Mouse (Mus musculus) neural tube, embryonic 14.5 days (tissue): Measurements from ENCODE around the gene Uncx. TPM values are rescaled to one million over a fixed set of nuclear protein-coding genes. Genes with fewer than 3 reads are reported as not detected.
A peak's percentile ranks its signal among the peaks of the same experiment; 100 is the strongest.

Experiments used
- ATAC-seq: fragments of 200-750 bp; cut with Nextera tagmentation; 2 replicates; pipeline ENCODE4 v1.8.0; 2017; ENCODE audit warnings: low read depth, mild to moderate bottlenecking, moderate TSS enrichment, moderate library complexity
- H3K27ac ChIP-seq: fragments of 300-500 bp; sonication (generic); 2 replicates; pipeline ENCODE4 v1.5.1; 2014; ENCODE audit warnings: low read depth, mild to moderate bottlenecking, control low read depth, low read length, moderate library complexity, mixed read lengths
- H3K27me3 ChIP-seq: fragments of 300-500 bp; sonication (generic); 2 replicates; pipeline ENCODE4 v1.6.1; 2014; ENCODE audit warnings: low read length; ENCODE audit not compliant: control insufficient read depth, insufficient read depth
- H3K36me3 ChIP-seq: fragments of 300-500 bp; sonication (generic); 2 replicates; pipeline ENCODE4 v1.6.1; 2014; ENCODE audit warnings: low read length, mixed read lengths; ENCODE audit not compliant: control insufficient read depth, insufficient read depth
- H3K4me1 ChIP-seq: fragments of 300-500 bp; sonication (generic); 2 replicates; pipeline ENCODE4 v1.6.1; 2014; ENCODE audit warnings: low read length; ENCODE audit not compliant: control insufficient read depth, insufficient read depth
- H3K4me2 ChIP-seq: fragments of 300-500 bp; sonication (generic); 2 replicates; pipeline ENCODE4 v1.6.1; 2014; ENCODE audit warnings: mild to moderate bottlenecking, low read depth, low read length, control low read depth
- H3K4me3 ChIP-seq: fragments of 300-500 bp; sonication (generic); 2 replicates; pipeline ENCODE4 v1.5.1; 2014; ENCODE audit warnings: low read depth, low read length, control low read depth, mixed read lengths
- H3K9ac ChIP-seq: fragments of 300-500 bp; sonication (generic); replicated peaks from 2 replicates; pipeline ENCODE4 v1.6.1; 2014; ENCODE audit warnings: low read depth, mild to moderate bottlenecking, control low read depth, low read length, mixed read lengths
- H3K9me3 ChIP-seq: fragments of 300-500 bp; sonication (generic); 2 replicates; pipeline ENCODE4 v1.6.1; 2016; ENCODE audit warnings: low read length; ENCODE audit not compliant: control insufficient read depth
- WGBS: fragments of 180-500 bp; shearing (Covaris S2); extraction: QIAGEN DNeasy Blood & Tissue Kit; methylation state at CpG from one replicate; pipeline ENCODE4 v1.1.7; 2014; 5-methylcytosine and 5-hydroxymethylcytosine counted together
- polyA plus RNA-seq: library from polyadenylated mRNA; unstranded; fragments of >200 nt; fragmentation: Nextera tagmentation; extraction: Ambion mirVana; gene quantifications from 2 replicates; pipeline ENCODE4 v1.2.1, GENCODE M21; 2014

The Uncx gene
- polyA plus RNA-seq = 33.4 and 39.8 TPM in 2 replicates

DNA sequence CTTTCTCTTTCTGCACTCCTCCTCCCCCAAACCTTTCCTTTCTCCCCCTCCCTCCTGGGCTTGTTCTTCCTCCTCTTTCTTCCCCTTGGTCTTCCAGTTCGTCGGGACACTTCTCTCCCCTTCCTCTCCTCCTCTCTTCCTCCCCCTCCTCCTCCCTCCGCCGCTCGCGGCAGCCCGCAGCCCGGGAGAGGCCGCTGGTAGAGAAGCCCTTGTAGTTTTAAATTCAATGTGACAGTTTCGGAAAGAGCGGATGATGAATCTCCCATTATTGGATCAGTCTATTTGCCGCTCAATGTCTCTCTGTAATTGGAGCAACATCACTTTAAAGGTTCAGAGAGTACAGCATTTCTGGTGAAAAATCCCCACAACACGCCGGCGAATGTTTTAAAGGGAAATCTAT lies at the start of gene Uncx:
TSS of gene Uncx (plus strand) at position 281 of the 400 bp plus-strand sequence.
- Histone ChIP-seq H3K9ac (peak within 1 kb of the TSS; percentile 72), H3K27me3 (peaks cover 19% of the 10 kb centered on the region), H3K9me3 (no peaks in the 10 kb centered on the region), H3K27ac (peak within 1 kb of the TSS; percentile 70), H3K4me3 (peak within 1 kb of the TSS; percentile 48), H3K4me2 (peak within 1 kb of the TSS; percentile 71), H3K36me3 (no peaks in the 10 kb centered on the region), H3K4me1 (0 out of 2 replicates have a peak, but pooled peaks cover 10% of the 10 kb centered on the region)
- under 1% methylated on average over 15 of the region's 15 CpGs for WGBS
- ATAC-seq = no peak

DNA sequence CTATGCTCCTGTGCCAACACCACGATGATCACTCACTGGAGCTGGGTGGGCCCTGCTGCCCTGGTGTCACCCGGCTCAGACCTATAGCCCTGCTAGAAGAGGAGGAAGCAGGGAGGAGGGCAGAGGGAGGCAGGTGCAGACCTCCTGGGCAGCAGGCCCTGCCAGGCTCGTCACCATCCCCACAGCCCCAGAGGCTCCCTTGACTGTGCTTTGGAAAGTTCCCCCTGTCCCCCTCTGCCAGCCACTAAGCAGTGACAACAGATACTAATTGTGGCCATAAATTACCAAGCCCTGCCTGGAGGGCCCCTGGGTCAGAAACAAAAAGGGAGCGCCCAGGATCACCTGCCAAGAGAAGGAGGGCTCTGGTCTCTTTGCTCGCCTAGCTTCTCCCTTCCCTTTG lies 49.6 kb upstream of the Uncx start:
- Histone ChIP-seq H3K36me3 (no peaks in the 10 kb centered on the region), H3K27ac (no peak overlapping the region), H3K9me3 (no peaks in the 10 kb centered on the region), H3K4me1 (0 out of 2 replicates have a peak, but pooled peaks cover 4% of the 10 kb centered on the region), H3K27me3 (no peaks in the 10 kb centered on the region), H3K9ac (no peak overlapping the region), H3K4me3 (no peak overlapping the region), H3K4me2 (no peak overlapping the region)
- WGBS = 20% methylated on average over 5 of the region's 5 CpGs
- ATAC-seq = no peak

DNA sequence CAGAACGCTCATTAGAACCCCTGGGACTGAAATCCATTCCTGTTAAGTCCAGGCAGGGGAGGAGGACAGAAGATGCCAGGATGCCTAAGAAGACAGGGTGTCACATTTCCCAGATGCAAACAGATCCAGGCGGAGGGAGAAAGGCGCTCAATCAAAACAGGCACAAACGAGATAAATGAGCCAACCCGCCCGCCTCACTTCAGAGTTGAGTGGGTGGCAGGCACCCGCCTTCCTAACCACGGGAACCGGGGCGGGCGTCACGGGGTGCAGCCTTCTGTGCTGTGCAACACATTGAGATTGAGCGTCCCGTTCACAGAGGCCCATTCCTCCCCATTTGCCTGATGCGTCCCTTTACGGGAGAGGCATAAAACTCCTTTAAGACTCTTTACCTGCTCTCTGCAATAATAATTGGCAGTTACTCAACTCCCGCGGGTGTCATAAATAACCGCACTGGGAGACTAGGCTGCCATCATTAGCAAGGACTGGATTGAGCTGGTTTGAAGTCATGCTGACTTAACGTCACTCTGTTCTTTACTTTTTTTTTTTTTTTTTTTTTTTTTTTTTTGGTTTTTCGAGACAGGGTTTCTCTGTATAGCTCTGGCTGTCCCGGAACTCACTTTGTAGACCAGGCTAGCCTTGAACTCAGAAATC lies 48.1 kb upstream of the Uncx start:
- Histone ChIP-seq H3K4me1 (0 out of 2 replicates have a peak, but pooled peaks cover 4% of the 10 kb centered on the region), H3K36me3 (no peaks in the 10 kb centered on the region), H3K4me3 (no peak overlapping the region), H3K27ac (no peak overlapping the region), H3K9me3 (no peaks in the 10 kb centered on the region), H3K9ac (no peak overlapping the region), H3K4me2 (no peak overlapping the region), H3K27me3 (no peaks in the 10 kb centered on the region)
- no peak for ATAC-seq
- 36% methylated on average over 22 of the region's 22 CpGs for WGBS

GRCm38 (mm10) chr5:139496939-139497338 lies 46.4 kb upstream of the Uncx start:
- Histone ChIP-seq H3K9ac (no peak overlapping the region), H3K27me3 (no peaks in the 10 kb centered on the region), H3K27ac (no peak overlapping the region), H3K4me1 (0 out of 2 replicates have a peak, but pooled peaks cover 4% of the 10 kb centered on the region), H3K4me2 (no peak overlapping the region), H3K36me3 (no peaks in the 10 kb centered on the region), H3K4me3 (no peak overlapping the region), H3K9me3 (no peaks in the 10 kb centered on the region)
- 51% methylated on average over 5 of the region's 5 CpGs for WGBS
- no peak for ATAC-seq

DNA sequence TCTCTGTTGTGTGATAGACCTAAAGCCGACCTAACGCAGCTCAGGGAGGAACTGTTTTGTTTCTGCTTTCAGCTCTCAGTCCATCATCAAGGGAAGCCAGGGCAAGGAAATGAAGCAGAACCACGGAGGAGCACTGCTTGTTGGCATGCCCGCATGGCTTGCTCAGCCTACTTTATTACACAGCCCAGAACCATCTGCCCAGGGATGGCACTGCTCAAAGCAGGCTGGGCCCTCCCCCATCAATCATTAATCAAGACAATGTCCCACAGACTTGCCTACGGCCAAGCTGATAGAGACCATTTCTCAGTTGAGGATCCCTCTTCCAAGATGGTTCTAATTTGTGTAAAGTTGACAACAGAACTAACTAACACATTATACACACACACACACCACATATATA lies 44.5 kb upstream of the Uncx start:
- no peak overlapping the region for H3K4me2 ChIP-seq
- H3K27ac ChIP-seq = no peak overlapping the region
- 49% methylated on average over 5 of the region's 5 CpGs for WGBS
- no peak for ATAC-seq
- no peaks in the 10 kb centered on the region for H3K9me3 ChIP-seq
- H3K9ac ChIP-seq = no peak overlapping the region
- H3K27me3 ChIP-seq = no peaks in the 10 kb centered on the region
- no peaks in the 10 kb centered on the region for H3K36me3 ChIP-seq
- no peak overlapping the region for H3K4me3 ChIP-seq
- 0 out of 2 replicates have a peak, but pooled peaks cover 4% of the 10 kb centered on the region for H3K4me1 ChIP-seq

- H3K36me3 ChIP-seq = no peaks in the 10 kb centered on the region
- no peaks in the 10 kb centered on the region; the same call in 1 of the 2 replicates for H3K27me3 ChIP-seq
- no peaks in the 10 kb centered on the region for H3K9me3 ChIP-seq
- no peak for ATAC-seq
- 88% methylated on average over 14 of the region's 14 CpGs for WGBS
- H3K4me2 ChIP-seq = no peak overlapping the region
- no peaks in the 10 kb centered on the region for H3K4me1 ChIP-seq
- no peak overlapping the region for H3K27ac ChIP-seq
- no peak overlapping the region for H3K4me3 ChIP-seq
- no peak overlapping the region for H3K9ac ChIP-seq
These were observed 41.0 kb upstream of the Uncx start for GRCm38 (mm10) chr5:139502281-139502680.

DNA sequence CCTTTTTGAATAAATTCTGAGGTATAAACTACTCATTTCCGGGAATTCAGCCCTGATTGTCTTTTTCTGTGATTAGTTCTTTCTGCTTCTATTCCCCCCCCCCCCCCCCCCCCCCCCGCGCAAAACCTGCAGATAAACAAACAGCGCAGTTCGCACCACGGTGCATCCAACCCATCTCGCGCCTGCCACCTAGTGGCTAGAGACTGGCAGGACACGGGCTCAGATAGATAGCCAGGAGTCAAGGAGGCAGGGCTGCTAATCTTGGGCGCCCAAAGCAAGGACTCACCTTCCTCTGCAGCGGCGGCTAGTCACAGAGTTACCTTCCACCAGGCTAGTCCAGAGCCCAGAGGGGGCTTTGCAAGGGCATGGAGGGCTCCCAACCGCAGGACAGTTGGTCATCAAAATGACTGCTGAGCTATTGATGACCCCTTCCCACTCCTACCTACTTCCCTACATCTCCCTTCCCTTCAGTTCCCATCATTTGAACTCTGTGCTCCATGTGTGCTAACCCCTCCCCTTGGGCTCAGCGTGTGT lies 38.2 kb upstream of the Uncx start:
- no peaks in the 10 kb centered on the region for H3K9me3 ChIP-seq
- ATAC-seq = peak; percentile 73; the same call in 1 of the 2 replicates
- H3K9ac ChIP-seq = no peak overlapping the region
- H3K4me2 ChIP-seq = no peak overlapping the region
- H3K4me1 ChIP-seq = no peaks in the 10 kb centered on the region
- H3K36me3 ChIP-seq = no peaks in the 10 kb centered on the region
- no peaks in the 10 kb centered on the region; the same call in 1 of the 2 replicates for H3K27me3 ChIP-seq
- H3K4me3 ChIP-seq = no peak overlapping the region
- H3K27ac ChIP-seq = no peak overlapping the region
- 9% methylated on average over 9 of the region's 14 CpGs for WGBS

DNA sequence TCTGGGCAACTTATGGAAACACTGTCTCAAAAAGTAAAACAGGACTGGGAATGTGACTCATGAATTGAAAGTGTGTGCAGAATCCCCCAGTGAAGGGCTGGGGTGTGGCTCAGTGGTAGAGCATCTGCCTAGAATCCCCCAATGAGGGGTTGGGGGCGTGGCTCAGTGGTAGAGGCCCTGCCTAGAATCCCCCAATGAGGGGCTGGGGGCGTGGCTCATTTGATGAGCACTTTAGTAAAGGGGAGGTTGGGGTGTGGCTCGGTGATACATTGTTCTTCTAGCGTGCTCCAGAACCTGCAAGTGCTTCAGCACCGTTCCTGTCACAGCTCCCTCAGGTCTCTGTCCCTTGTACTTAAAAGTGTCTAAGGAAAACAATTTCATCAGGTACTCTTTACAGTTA lies 37.1 kb upstream of the Uncx start:
- Histone ChIP-seq H3K9ac (no peak overlapping the region), H3K9me3 (no peaks in the 10 kb centered on the region), H3K27me3 (no peaks in the 10 kb centered on the region; the same call in 1 of the 2 replicates), H3K4me3 (no peak overlapping the region), H3K36me3 (no peaks in the 10 kb centered on the region), H3K4me1 (no peaks in the 10 kb centered on the region), H3K4me2 (no peak overlapping the region), H3K27ac (no peak overlapping the region)
- WGBS = 16% methylated on average over 5 of the region's 5 CpGs
- no peak for ATAC-seq

- Histone ChIP-seq H3K4me1 (no peaks in the 10 kb centered on the region), H3K36me3 (no peaks in the 10 kb centered on the region), H3K27ac (no peak overlapping the region), H3K9me3 (no peaks in the 10 kb centered on the region), H3K9ac (no peak overlapping the region), H3K4me2 (no peak overlapping the region), H3K4me3 (no peak overlapping the region), H3K27me3 (no peaks in the 10 kb centered on the region)
- ATAC-seq = no peak
- WGBS = 15% methylated on average over 17 of the region's 17 CpGs
These were observed 32.5 kb upstream of the Uncx start for GRCm38 (mm10) chr5:139510682-139511366.
